Mouse (Mus musculus): ENCODE data around the gene Kcnd3. TPM values are rescaled to one million over a fixed set of nuclear protein-coding genes. Genes with fewer than 3 reads are reported as not detected.

Kcnd3 gene
- polyA plus RNA-seq, 1 experiment, result 42.2 TPM

DNA sequence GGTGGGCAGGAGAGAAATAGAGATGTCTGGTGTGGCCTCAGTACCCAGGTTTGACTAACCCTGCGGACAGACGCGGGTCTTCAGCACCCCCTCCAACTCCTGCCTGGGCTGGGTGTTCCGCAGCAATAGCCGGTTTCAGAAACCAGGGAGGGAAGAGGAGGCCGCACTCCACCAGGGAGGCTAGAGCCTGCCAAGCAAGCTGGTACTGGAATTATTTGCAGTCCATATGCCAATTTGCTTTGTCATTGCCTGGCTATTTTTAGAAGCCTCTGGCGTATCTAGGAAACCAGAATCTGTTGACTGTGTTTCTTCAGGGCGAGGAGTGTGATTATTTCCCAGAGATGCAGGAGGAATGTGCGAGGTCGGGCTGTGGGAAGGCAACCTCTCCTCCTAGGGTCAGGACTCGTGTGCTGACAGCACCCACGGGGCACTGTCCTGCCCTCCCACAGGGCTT lies 69.1 kb downstream of the Kcnd3 start:
- Histone ChIP-seq H3K4me3 (ENCODE audit: insufficient read depth, low read depth, low read length) (no peak overlapping the region), H3K27ac (ENCODE audit: insufficient read depth, low read depth, low read length) (peak overlapping the region; percentile 93), H3K4me1 (ENCODE audit: control insufficient read depth, insufficient read depth, low read length) (peaks cover 11% of the 10 kb centered on the region)
- no peak for TF ChIP-seq CTCF (IDR thresholded peaks at IDR 0.05; ENCODE audit: insufficient read depth, low read depth, low read length)
- TF ChIP-seq POLR2A (IDR thresholded peaks at IDR 0.05; ENCODE audit: insufficient read depth, low read depth, low read length), result no peak
- WGBS, result 18% methylated on average over 12 of the region's 12 CpGs

DNA sequence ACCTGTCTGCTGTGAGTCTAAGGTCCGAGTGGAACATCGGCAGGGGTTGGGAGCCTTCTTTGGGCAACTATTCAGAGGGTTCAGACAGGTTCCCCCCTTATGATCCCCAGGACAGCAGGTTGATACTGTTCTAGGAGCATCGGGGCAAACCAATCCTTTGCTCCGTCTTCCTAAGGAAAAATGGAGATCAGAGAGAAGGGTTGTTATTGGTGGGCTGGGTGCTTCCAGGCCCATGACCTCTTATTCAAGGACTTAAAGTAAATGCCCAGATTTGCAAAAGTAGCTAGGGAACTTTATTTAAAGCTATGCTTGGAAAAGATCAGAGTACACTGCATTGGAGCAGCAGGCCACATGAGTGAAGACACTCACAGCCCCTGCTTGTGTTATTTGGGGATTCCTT lies 69.5 kb downstream of the Kcnd3 start:
- H3K4me1 ChIP-seq (ENCODE audit: control insufficient read depth, insufficient read depth, low read length), result peaks cover 11% of the 10 kb centered on the region
- 63% methylated on average over 4 of the region's 4 CpGs for WGBS
- H3K4me3 ChIP-seq (ENCODE audit: insufficient read depth, low read depth, low read length), result no peak overlapping the region
- no peak for TF ChIP-seq POLR2A (IDR thresholded peaks at IDR 0.05; ENCODE audit: insufficient read depth, low read depth, low read length)
- H3K27ac ChIP-seq (ENCODE audit: insufficient read depth, low read depth, low read length), result peak overlapping the region; percentile 93

GRCm38 (mm10) chr3:105528860-105529259 lies 76.7 kb downstream of the Kcnd3 start:
- Histone ChIP-seq H3K4me3 (ENCODE audit: insufficient read depth, low read depth, low read length) (no peak overlapping the region), H3K4me1 (ENCODE audit: control insufficient read depth, insufficient read depth, low read length) (peaks cover 21% of the 10 kb centered on the region), H3K27ac (ENCODE audit: insufficient read depth, low read depth, low read length) (no peak overlapping the region)
- no peak for TF ChIP-seq POLR2A (IDR thresholded peaks at IDR 0.05; ENCODE audit: insufficient read depth, low read depth, low read length)
- TF ChIP-seq CTCF (IDR thresholded peaks at IDR 0.05; ENCODE audit: insufficient read depth, low read depth, low read length), result no peak
- WGBS, result 62% methylated on average over 8 of the region's 8 CpGs

GRCm38 (mm10) chr3:105529700-105530099 lies 77.6 kb downstream of the Kcnd3 start:
- 56% methylated on average over 5 of the region's 5 CpGs for WGBS
- Histone ChIP-seq H3K4me1 (ENCODE audit: control insufficient read depth, insufficient read depth, low read length) (peaks cover 21% of the 10 kb centered on the region), H3K27ac (ENCODE audit: insufficient read depth, low read depth, low read length) (no peak overlapping the region), H3K4me3 (ENCODE audit: insufficient read depth, low read depth, low read length) (no peak overlapping the region)
- no peak for TF ChIP-seq POLR2A (IDR thresholded peaks at IDR 0.05; ENCODE audit: insufficient read depth, low read depth, low read length)
- TF ChIP-seq CTCF (IDR thresholded peaks at IDR 0.05; ENCODE audit: insufficient read depth, low read depth, low read length), result no peak

GRCm38 (mm10) chr3:105530363-105531130 lies 78.4 kb downstream of the Kcnd3 start:
- Histone ChIP-seq H3K4me1 (ENCODE audit: control insufficient read depth, insufficient read depth, low read length) (peaks cover 21% of the 10 kb centered on the region), H3K4me3 (ENCODE audit: insufficient read depth, low read depth, low read length) (no peak overlapping the region), H3K27ac (ENCODE audit: insufficient read depth, low read depth, low read length) (no peak overlapping the region)
- TF ChIP-seq POLR2A (IDR thresholded peaks at IDR 0.05; ENCODE audit: insufficient read depth, low read depth, low read length) (no peak), CTCF (IDR thresholded peaks at IDR 0.05; ENCODE audit: insufficient read depth, low read depth, low read length) (no peak)
- WGBS, result 23% methylated on average over 11 of the region's 11 CpGs

DNA sequence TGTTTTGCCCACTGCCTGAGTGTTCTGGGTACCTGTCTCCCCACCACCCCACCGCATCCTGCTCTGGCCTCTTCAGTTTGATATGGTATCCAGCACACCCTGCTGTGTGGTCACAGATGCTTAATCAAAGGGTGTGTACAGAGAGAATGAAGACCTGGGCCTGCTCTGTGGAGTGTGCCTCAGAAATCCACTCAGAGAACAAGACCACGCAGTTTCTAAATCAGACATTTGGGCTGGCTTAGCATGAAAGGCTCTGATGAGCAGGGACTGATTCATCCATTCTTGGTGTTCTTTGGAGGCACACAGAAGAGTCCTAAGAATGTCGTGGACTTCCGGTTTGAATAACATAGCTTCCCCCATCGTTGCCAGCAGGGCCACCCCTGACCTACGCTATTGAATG lies 86.3 kb downstream of the Kcnd3 start:
- H3K4me1 ChIP-seq (ENCODE audit: control insufficient read depth, insufficient read depth, low read length), result peaks cover 26% of the 10 kb centered on the region
- H3K4me3 ChIP-seq (ENCODE audit: insufficient read depth, low read depth, low read length), result no peak overlapping the region
- TF ChIP-seq CTCF (IDR thresholded peaks at IDR 0.05; ENCODE audit: insufficient read depth, low read depth, low read length) (no peak), POLR2A (IDR thresholded peaks at IDR 0.05; ENCODE audit: insufficient read depth, low read depth, low read length) (no peak)
- 22% methylated on average over 6 of the region's 6 CpGs for WGBS
- peak overlapping the region; percentile 80 for H3K27ac ChIP-seq (ENCODE audit: insufficient read depth, low read depth, low read length)

DNA sequence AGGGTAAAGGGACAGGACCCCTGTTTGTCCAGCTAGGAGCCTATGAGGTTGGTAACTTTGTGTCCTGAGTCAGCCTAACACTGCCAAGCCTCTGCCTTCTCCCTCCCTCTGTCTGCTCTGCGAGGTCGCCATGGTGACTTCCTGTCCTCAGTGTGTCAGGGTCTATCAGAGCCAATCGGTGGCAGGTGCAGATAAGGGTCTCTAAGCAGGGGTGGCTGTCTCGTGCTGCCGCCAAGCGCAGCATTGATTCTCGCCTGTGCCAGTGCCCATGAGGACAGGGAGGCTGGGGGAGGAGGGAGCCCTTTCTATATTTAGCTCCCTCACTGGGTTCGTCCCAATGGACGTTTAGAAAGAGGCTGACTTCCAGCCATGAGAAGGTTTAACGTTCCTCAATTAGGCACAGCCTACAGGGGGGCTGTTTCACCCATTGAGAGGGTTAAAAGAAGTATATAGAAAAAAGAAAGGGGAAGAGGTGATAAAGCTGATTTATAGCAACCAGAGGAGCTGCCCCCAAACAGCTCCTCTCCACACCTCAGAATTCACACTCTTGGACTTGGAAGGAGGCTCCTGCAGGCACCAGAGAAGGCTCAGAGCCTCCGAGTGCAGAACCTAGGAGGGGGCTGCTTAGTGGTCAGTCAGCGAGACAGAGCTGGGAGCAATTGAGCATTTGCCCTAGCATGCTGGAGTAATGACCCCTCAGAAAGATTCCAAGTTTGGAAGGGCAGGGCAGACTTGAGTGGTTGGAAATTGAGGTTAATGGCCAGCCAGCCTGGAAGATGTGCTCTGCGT lies 86.9 kb downstream of the Kcnd3 start:
- WGBS, result 17% methylated on average over 13 of the region's 13 CpGs
- peak overlapping the region; percentile 80 for H3K27ac ChIP-seq (ENCODE audit: insufficient read depth, low read depth, low read length)
- H3K4me1 ChIP-seq (ENCODE audit: control insufficient read depth, insufficient read depth, low read length), result peaks cover 26% of the 10 kb centered on the region
- H3K4me3 ChIP-seq (ENCODE audit: insufficient read depth, low read depth, low read length), result no peak overlapping the region
- no peak for TF ChIP-seq CTCF (IDR thresholded peaks at IDR 0.05; ENCODE audit: insufficient read depth, low read depth, low read length)

DNA sequence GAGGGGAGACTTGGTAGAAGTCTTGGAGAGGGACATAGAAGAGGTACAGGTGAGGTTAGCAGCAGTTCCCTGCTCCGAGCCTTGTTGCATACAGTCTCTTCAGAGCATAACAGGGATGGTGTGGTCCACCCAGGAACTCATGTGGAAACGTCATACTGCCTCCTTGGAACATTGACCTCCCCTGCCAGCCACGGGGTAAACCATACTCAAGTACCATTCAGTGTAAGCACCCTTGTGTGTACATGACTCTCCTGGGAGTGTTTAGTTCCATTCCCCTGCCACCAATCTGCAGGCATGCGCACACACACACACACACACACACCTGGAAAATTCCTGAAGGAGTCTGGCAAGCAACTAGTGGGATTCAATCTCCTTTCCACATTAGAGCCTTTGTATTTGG lies 90.6 kb downstream of the Kcnd3 start:
- 81% methylated on average over 4 of the region's 4 CpGs for WGBS
- no peak overlapping the region for H3K27ac ChIP-seq (ENCODE audit: insufficient read depth, low read depth, low read length)
- no peak overlapping the region for H3K4me3 ChIP-seq (ENCODE audit: insufficient read depth, low read depth, low read length)
- no peak for TF ChIP-seq CTCF (IDR thresholded peaks at IDR 0.05; ENCODE audit: insufficient read depth, low read depth, low read length)
- no peak for TF ChIP-seq POLR2A (IDR thresholded peaks at IDR 0.05; ENCODE audit: insufficient read depth, low read depth, low read length)
- H3K4me1 ChIP-seq (ENCODE audit: control insufficient read depth, insufficient read depth, low read length), result peaks cover 31% of the 10 kb centered on the region

DNA sequence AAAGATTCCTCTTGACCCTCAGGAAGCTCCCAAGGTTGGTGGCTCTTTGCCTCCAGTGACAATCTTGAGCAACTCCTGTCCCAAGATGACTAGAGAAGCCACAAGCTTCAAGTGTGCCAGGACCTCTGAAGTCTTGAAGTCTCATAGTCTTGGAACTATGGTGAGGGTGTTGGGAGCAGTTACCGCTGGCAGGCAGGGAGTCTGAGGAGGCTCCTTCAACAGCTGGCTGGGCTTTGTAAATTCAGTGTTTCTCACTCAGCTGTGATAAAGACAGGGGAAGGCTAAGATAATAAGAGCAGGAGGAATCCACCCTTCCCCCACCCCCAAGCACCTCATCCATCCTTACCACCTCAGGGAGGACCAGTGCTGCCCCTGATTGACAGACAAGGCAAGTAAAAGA lies 92.0 kb downstream of the Kcnd3 start:
- Histone ChIP-seq H3K4me1 (ENCODE audit: control insufficient read depth, insufficient read depth, low read length) (peaks cover 20% of the 10 kb centered on the region), H3K27ac (ENCODE audit: insufficient read depth, low read depth, low read length) (no peak overlapping the region), H3K4me3 (ENCODE audit: insufficient read depth, low read depth, low read length) (no peak overlapping the region)
- WGBS, result 67% methylated on average over 1 of the region's 1 CpGs
- TF ChIP-seq POLR2A (IDR thresholded peaks at IDR 0.05; ENCODE audit: insufficient read depth, low read depth, low read length), result no peak
- TF ChIP-seq CTCF (IDR thresholded peaks at IDR 0.05; ENCODE audit: insufficient read depth, low read depth, low read length), result no peak

Measured in olfactory bulb, adult 2 months (tissue).